Mouse (Mus musculus) macrophage (primary cell): Measurements from ENCODE around the gene Batf. TPM values are rescaled to one million over a fixed set of nuclear protein-coding genes. Genes with fewer than 3 reads are reported as not detected.
A peak's percentile ranks its signal among the peaks of the same experiment; 100 is the strongest.

Experiments used
- H3K27ac ChIP-seq: fragments of 350-480 bp; formaldehyde crosslinking; 2 replicates; pipeline ENCODE4 v1.9.0; 2021
- H3K36me3 ChIP-seq: fragments of 350-480 bp; formaldehyde crosslinking; 2 replicates; pipeline ENCODE4 v1.9.0; 2021; ENCODE audit errors: inconsistent target
- H3K4me3 ChIP-seq: fragments of 350-480 bp; formaldehyde crosslinking; 2 replicates; pipeline ENCODE4 v1.9.0; 2021; ENCODE audit errors: inconsistent target
- H3K79me2 ChIP-seq: fragments of 350-480 bp; formaldehyde crosslinking; 2 replicates; pipeline ENCODE4 v1.9.0; 2021; ENCODE audit errors: inconsistent target
- WGBS: methylation state at CpG from one replicate; pipeline ENCODE4 v1.1.7; 2026; ENCODE audit warnings: inconsistent platforms; ENCODE audit not compliant: missing documents; 5-methylcytosine and 5-hydroxymethylcytosine counted together
- polyA plus RNA-seq: library from polyadenylated mRNA; stranded (reverse); fragments of 250-400 nt; gene quantifications from 3 replicates; pipeline ENCODE4 v1.2.4, GENCODE M21; 2018; ENCODE audit warnings: inconsistent platforms

Batf gene
- polyA plus RNA-seq, 1 experiment from 2014 or later, result 21.9 TPM

- WGBS, result 100% methylated on average over 7 of the region's 7 CpGs
- no peaks in the 10 kb centered on the region for H3K79me2 ChIP-seq
- H3K4me3 ChIP-seq, result no peak overlapping the region
- no peak overlapping the region for H3K27ac ChIP-seq
- no peaks in the 10 kb centered on the region for H3K36me3 ChIP-seq
Observed at GRCm38 (mm10) chr12:85728181-85728580, 41.7 kb downstream of the Batf start.

- no peak overlapping the region for H3K27ac ChIP-seq
- H3K36me3 ChIP-seq, result no peaks in the 10 kb centered on the region
- H3K4me3 ChIP-seq, result no peak overlapping the region
- no peaks in the 10 kb centered on the region for H3K79me2 ChIP-seq
- WGBS, result 39% methylated on average over 17 of the region's 17 CpGs
Observed at GRCm38 (mm10) chr12:85729022-85729944, 42.8 kb downstream of the Batf start.

- no peaks in the 10 kb centered on the region for H3K36me3 ChIP-seq
- no peaks in the 10 kb centered on the region for H3K79me2 ChIP-seq
- WGBS, result 66% methylated on average over 6 of the region's 6 CpGs
- no peak overlapping the region for H3K4me3 ChIP-seq
- no peak overlapping the region for H3K27ac ChIP-seq
Observed at GRCm38 (mm10) chr12:85729945-85730290, 43.4 kb downstream of the Batf start.

GRCm38 (mm10) chr12:85736203-85736602 lies 49.7 kb downstream of the Batf start:
- 86% methylated on average over 2 of the region's 2 CpGs for WGBS
- H3K4me3 ChIP-seq, result no peak overlapping the region

GRCm38 (mm10) chr12:85736960-85737359 lies 50.5 kb downstream of the Batf start:
- 100% methylated on average over 3 of the region's 3 CpGs for WGBS
- Histone ChIP-seq H3K36me3 (no peaks in the 10 kb centered on the region), H3K27ac (no peak overlapping the region), H3K4me3 (no peak overlapping the region), H3K79me2 (no peaks in the 10 kb centered on the region)

More at GRCm38 (mm10) chr12:85736203-85736602, 49.7 kb downstream of the Batf start:
- no peaks in the 10 kb centered on the region for H3K36me3 ChIP-seq
- H3K27ac ChIP-seq, result no peak overlapping the region
- no peaks in the 10 kb centered on the region for H3K79me2 ChIP-seq

- H3K36me3 ChIP-seq, result no peaks in the 10 kb centered on the region
- peak within 1 kb of the TSS; percentile 31 for H3K4me3 ChIP-seq
- H3K27ac ChIP-seq, result no peak within 1 kb of the TSS
- H3K79me2 ChIP-seq, result no peaks in the 10 kb centered on the region
- 5% methylated on average over 51 of the region's 51 CpGs for WGBS
Observed at GRCm38 (mm10) chr12:85745827-85746695, 59.6 kb downstream of the Batf start, which contains the start of gene Flvcr2. Flvcr2 (plus strand) TSS chr12:85746539.

GRCm38 (mm10) chr12:85746696-85747219 lies 60.3 kb downstream of the Batf start:
- Histone ChIP-seq H3K36me3 (no peaks in the 10 kb centered on the region), H3K4me3 (no peak overlapping the region), H3K79me2 (no peaks in the 10 kb centered on the region), H3K27ac (no peak overlapping the region)
- WGBS, result 26% methylated on average over 21 of the region's 21 CpGs

- WGBS, result 85% methylated on average over 10 of the region's 10 CpGs
- no peak overlapping the region for H3K27ac ChIP-seq
Observed at GRCm38 (mm10) chr12:85747343-85747742, 60.9 kb downstream of the Batf start.

GRCm38 (mm10) chr12:85749861-85750260 lies 63.4 kb downstream of the Batf start:
- Histone ChIP-seq H3K4me3 (no peak overlapping the region), H3K36me3 (no peaks in the 10 kb centered on the region), H3K27ac (no peak overlapping the region), H3K79me2 (no peaks in the 10 kb centered on the region)
- 95% methylated on average over 4 of the region's 9 CpGs for WGBS

More at GRCm38 (mm10) chr12:85747343-85747742, 60.9 kb downstream of the Batf start:
- no peaks in the 10 kb centered on the region for H3K79me2 ChIP-seq
- H3K4me3 ChIP-seq, result no peak overlapping the region
- no peaks in the 10 kb centered on the region for H3K36me3 ChIP-seq

GRCm38 (mm10) chr12:85752116-85752515 lies 65.6 kb downstream of the Batf start:
- Histone ChIP-seq H3K79me2 (no peaks in the 10 kb centered on the region), H3K36me3 (no peaks in the 10 kb centered on the region), H3K4me3 (no peak overlapping the region), H3K27ac (no peak overlapping the region)
- 95% methylated on average over 6 of the region's 6 CpGs for WGBS

GRCm38 (mm10) chr12:85753223-85753622 lies 66.8 kb downstream of the Batf start:
- no peaks in the 10 kb centered on the region for H3K36me3 ChIP-seq
- H3K4me3 ChIP-seq, result no peak overlapping the region
- WGBS, result 94% methylated on average over 2 of the region's 2 CpGs
- no peaks in the 10 kb centered on the region for H3K79me2 ChIP-seq
- H3K27ac ChIP-seq, result no peak overlapping the region

GRCm38 (mm10) chr12:85754611-85755265 lies 68.3 kb downstream of the Batf start:
- H3K27ac ChIP-seq, result no peak overlapping the region
- 84% methylated on average over 5 of the region's 5 CpGs for WGBS
- H3K4me3 ChIP-seq, result no peak overlapping the region
- H3K36me3 ChIP-seq, result no peaks in the 10 kb centered on the region
- no peaks in the 10 kb centered on the region for H3K79me2 ChIP-seq

- H3K79me2 ChIP-seq, result no peaks in the 10 kb centered on the region
- no peak overlapping the region for H3K4me3 ChIP-seq
- no peak overlapping the region for H3K27ac ChIP-seq
- WGBS, result 98% methylated on average over 3 of the region's 3 CpGs
- no peaks in the 10 kb centered on the region for H3K36me3 ChIP-seq
Observed at GRCm38 (mm10) chr12:85756455-85756854, 70.0 kb downstream of the Batf start.

- no peaks in the 10 kb centered on the region for H3K36me3 ChIP-seq
- no peaks in the 10 kb centered on the region for H3K79me2 ChIP-seq
- H3K4me3 ChIP-seq, result no peak overlapping the region
- 78% methylated on average over 3 of the region's 3 CpGs for WGBS
- no peak overlapping the region for H3K27ac ChIP-seq
Observed at GRCm38 (mm10) chr12:85757074-85757473, 70.6 kb downstream of the Batf start.
